Mouse (Mus musculus) lung, embryonic 14.5 days (tissue): ENCODE data around the gene Apbb2. TPM values are rescaled to one million over a fixed set of nuclear protein-coding genes. Genes with fewer than 3 reads are reported as not detected.

ENCODE experiments used
- ATAC-seq: fragments of 200-750 bp; cut with Nextera tagmentation; 2 replicates; pipeline ENCODE4 v1.8.0; 2017; ENCODE audit warnings: mild to moderate bottlenecking, moderate TSS enrichment, moderate library complexity; ENCODE audit not compliant: insufficient read depth
- DNase-seq: peaks from one replicate; pipeline ENCODE4 v3.0.0-alpha.2; 2015
- H3K27ac ChIP-seq: fragments of 300-500 bp; sonication (generic); 2 replicates; pipeline ENCODE4 v1.5.1; 2014; ENCODE audit warnings: low read depth, mild to moderate bottlenecking, moderate library complexity
- H3K27me3 ChIP-seq: fragments of 300-500 bp; sonication (generic); 2 replicates; pipeline ENCODE4 v1.6.1; 2014; ENCODE audit warnings: low read length, control low read depth; ENCODE audit not compliant: insufficient read depth
- H3K36me3 ChIP-seq: fragments of 300-500 bp; sonication (generic); 2 replicates; pipeline ENCODE4 v1.6.1; 2014; ENCODE audit warnings: control low read depth; ENCODE audit not compliant: insufficient read depth
- H3K4me1 ChIP-seq: fragments of 300-500 bp; sonication (generic); 2 replicates; pipeline ENCODE4 v1.6.1; 2014; ENCODE audit warnings: antibody characterized with exemption, control low read depth; ENCODE audit not compliant: insufficient read depth
- H3K4me2 ChIP-seq: fragments of 300-500 bp; sonication (generic); 2 replicates; pipeline ENCODE4 v1.6.1; 2014; ENCODE audit warnings: mild to moderate bottlenecking
- H3K4me3 ChIP-seq: fragments of 300-500 bp; sonication (generic); 2 replicates; pipeline ENCODE4 v1.5.1; 2014; ENCODE audit warnings: low read depth, low read length
- H3K9ac ChIP-seq: fragments of 300-500 bp; sonication (generic); 2 replicates; pipeline ENCODE4 v1.6.1; 2014
- H3K9me3 ChIP-seq: fragments of 300-500 bp; sonication (generic); 2 replicates; pipeline ENCODE4 v1.6.1; 2016; ENCODE audit warnings: low read depth, low read length, control low read depth
- CTCF ChIP-seq: IDR thresholded peaks from 2 replicates; pipeline ENCODE4 v1.5.1; 2016; ENCODE audit warnings: antibody characterized with exemption, low read depth
- WGBS: fragments of 180-500 bp; shearing (Covaris S2); extraction: QIAGEN DNeasy Blood & Tissue Kit; methylation state at CpG from one replicate; pipeline ENCODE4 v1.1.7; 2014; 5-methylcytosine and 5-hydroxymethylcytosine counted together
- polyA plus RNA-seq: library from polyadenylated mRNA; unstranded; fragments of >200 nt; fragmentation: Nextera tagmentation; extraction: Ambion mirVana; gene quantifications from 2 replicates; pipeline ENCODE4 v1.2.1, GENCODE M21; 2014

Gene Apbb2
- polyA plus RNA-seq, 1 experiment from 2014 or later, result 54.6 TPM

DNA sequence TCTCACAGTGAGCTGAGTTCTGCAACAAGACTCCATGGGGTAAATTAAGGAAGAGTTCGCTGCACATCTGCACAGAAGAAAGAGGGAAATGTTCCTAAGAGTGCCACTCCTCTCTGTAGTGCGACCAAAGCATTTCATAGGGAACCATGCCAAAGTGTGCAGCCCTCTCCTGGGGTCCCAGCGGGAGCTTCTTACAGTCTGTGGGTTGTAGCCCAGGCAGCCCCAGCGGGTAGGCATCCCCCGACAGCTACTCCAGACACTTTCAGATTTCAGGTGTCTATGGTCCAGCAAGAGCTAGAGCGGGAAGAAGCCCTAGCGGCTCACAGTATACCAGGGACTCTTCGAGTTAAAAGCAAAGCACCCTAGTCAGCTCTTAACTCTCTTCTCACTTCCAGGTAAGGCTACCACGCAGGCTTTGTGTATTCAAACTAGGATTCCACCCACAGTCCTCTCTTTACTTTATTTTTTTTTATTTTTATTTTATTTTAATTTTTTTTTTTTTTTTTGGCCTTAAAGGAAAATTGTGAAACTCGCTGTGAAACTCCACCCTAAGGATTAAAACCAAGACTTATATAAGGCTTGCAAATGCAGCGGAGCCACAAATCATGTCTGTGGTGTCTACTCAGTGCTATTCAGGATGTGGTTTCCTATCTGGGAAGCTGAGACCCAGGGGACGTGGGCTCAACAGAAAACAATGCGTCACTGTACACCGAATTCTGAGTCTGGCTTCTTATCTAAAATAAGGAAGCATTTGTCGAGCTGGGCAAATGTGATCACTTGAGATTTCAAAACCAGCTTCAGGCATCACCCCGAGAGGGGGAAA, 94.7 kb downstream of the Apbb2 start:
- DNase-seq, result peak; percentile 53
- Histone ChIP-seq H3K4me3 (no peak overlapping the region), H3K4me1 (peaks cover 12% of the 10 kb centered on the region; the same call in 1 of the 2 replicates), H3K9me3 (no peaks in the 10 kb centered on the region), H3K27me3 (no peaks in the 10 kb centered on the region), H3K9ac (no peak overlapping the region), H3K4me2 (no peak overlapping the region; the same call in 1 of the 2 replicates), H3K27ac (peak overlapping the region; percentile 42; the same call in 1 of the 2 replicates), H3K36me3 (no peaks in the 10 kb centered on the region)
- WGBS, result 53% methylated on average over 16 of the region's 16 CpGs
- no peak for ATAC-seq
- no peak for TF ChIP-seq CTCF

DNA sequence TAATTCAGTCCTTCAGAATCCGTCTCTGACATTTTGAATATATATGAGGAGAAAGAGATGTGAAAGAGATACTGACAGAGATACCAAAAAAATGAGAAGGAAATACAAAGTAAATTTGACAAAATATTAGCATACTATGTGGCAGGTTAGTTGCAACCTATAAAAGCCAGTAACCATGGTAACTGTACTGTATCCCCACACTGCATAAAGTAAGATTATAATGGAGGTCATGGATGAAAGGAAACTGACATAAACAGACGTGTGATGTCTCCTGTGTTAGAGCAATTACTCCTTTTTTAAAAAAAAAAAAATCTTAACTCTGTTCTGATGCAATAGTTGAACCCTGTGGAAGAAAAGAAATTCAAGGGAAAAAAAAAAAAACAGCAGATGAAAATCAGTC, 97.3 kb downstream of the Apbb2 start:
- no peaks in the 10 kb centered on the region for H3K9me3 ChIP-seq
- DNase-seq (no peak), ATAC-seq (no peak)
- H3K4me2 ChIP-seq, result no peak overlapping the region
- no peak overlapping the region for H3K4me3 ChIP-seq
- WGBS, result 58% methylated on average over 2 of the region's 2 CpGs
- no peak overlapping the region for H3K27ac ChIP-seq
- peaks cover 8% of the 10 kb centered on the region; the same call in 1 of the 2 replicates for H3K4me1 ChIP-seq
- no peak for TF ChIP-seq CTCF
- H3K9ac ChIP-seq, result no peak overlapping the region
- H3K36me3 ChIP-seq, result no peaks in the 10 kb centered on the region
- no peaks in the 10 kb centered on the region for H3K27me3 ChIP-seq

DNA sequence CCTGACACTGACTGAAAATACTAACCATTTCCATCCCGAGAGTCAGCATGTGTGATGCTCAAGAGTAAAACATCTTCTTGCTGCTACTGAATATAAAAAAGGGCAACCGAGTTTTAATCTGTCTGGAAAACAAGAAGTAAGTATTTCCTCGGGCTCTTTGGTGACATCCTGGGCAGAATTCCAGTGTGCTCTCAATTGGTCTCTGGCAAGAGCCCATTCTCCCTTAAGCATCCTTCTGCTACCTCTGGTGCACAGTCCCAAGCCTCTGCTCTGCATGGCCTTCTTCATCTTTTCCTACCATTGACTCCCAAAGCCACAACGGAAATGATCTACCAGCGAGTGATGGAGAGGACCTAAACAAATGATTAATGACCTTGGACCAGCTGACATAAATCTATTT, 99.1 kb downstream of the Apbb2 start:
- Histone ChIP-seq H3K9ac (no peak overlapping the region), H3K4me3 (no peak overlapping the region), H3K4me1 (peaks cover 8% of the 10 kb centered on the region; the same call in 1 of the 2 replicates), H3K27ac (no peak overlapping the region), H3K4me2 (no peak overlapping the region), H3K9me3 (no peaks in the 10 kb centered on the region), H3K27me3 (no peaks in the 10 kb centered on the region), H3K36me3 (no peaks in the 10 kb centered on the region)
- ATAC-seq (no peak), DNase-seq (peak; percentile 24)
- WGBS, result 49% methylated on average over 5 of the region's 5 CpGs
- TF ChIP-seq CTCF, result no peak

DNA sequence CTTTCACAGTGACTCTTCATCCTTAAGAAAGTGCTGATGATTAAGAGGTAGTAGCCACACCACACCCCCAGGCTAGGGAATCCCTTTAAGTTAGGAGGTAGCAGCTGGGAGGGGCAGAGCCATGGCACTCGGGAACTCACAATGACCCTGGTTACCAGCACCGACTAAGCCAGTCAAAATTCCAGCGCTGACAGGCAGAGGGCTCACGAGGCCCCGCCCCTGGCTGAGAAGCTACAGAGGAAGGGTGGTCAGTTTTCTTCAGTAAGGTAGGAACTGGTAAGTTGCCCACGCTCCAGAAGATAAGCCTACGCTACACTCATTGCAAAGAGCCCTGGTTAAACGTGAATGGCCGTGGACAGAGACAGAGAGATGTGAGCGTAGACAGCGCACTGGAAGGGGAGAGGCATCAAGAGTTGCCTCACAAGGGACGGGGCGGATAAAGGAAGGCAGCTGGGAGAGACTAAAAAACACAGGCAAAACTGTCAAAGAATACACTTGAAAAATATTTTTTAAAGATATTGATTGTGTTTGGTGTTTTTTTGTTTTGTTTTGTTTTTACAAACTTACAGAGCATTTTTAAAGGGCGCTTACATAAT, 100.1 kb downstream of the Apbb2 start:
- Histone ChIP-seq H3K4me2 (peak overlapping the region; percentile 11; the same call in 1 of the 2 replicates), H3K27ac (no peak overlapping the region), H3K9ac (no peak overlapping the region), H3K4me1 (peaks cover 8% of the 10 kb centered on the region; the same call in 1 of the 2 replicates), H3K36me3 (no peaks in the 10 kb centered on the region), H3K4me3 (no peak overlapping the region), H3K27me3 (no peaks in the 10 kb centered on the region), H3K9me3 (no peaks in the 10 kb centered on the region)
- DNase-seq, result peak; percentile 47
- ATAC-seq, result peak; percentile 65; the same call in 1 of the 2 replicates
- WGBS, result 37% methylated on average over 14 of the region's 14 CpGs
- peak; percentile 18; the same call in 1 of the 2 replicates for TF ChIP-seq CTCF

DNA sequence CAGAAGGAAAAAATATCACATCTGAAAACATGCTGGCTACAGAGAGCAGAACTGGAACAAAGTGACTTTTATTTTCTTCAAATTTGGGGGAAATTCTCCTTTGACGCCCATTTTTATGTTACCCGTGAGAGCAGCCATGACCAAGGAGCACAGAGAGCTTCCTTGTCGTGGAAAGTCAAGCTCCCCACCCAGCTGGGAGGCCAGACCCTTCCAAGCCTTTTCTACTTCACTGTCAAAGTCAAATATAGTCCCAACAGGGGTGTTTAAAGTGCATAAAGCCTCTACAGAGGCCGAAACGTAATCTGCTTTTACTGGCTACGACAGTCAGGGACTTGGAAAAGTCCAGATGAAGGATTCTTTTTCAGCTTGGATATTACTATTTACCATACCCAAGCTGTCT, 101.1 kb downstream of the Apbb2 start:
- Histone ChIP-seq H3K9me3 (no peaks in the 10 kb centered on the region), H3K27ac (no peak overlapping the region), H3K9ac (no peak overlapping the region), H3K4me2 (no peak overlapping the region), H3K4me3 (no peak overlapping the region), H3K36me3 (no peaks in the 10 kb centered on the region), H3K4me1 (peaks cover 8% of the 10 kb centered on the region; the same call in 1 of the 2 replicates), H3K27me3 (no peaks in the 10 kb centered on the region)
- no peak for ATAC-seq
- WGBS, result 57% methylated on average over 6 of the region's 6 CpGs
- TF ChIP-seq CTCF, result no peak
- no peak for DNase-seq

DNA sequence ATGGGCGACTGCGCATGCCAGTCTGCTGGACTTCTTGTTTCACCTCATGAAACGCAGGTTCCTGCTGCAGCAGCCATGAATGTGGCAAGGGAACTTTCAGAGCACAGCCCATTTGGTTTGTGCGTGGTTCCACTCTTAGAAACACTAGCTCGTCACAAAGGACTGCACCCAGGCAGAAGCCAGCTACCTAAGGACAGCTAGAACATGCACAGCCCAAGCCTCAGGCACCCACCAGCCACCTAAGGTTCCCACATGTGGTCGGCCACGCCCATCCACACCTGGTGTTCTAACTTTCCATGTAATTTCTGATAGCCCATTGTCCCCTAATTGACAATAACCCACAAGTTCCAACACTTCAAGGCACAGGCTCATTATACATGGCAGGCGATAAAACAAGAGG, 102.3 kb downstream of the Apbb2 start:
- WGBS, result 90% methylated on average over 8 of the region's 8 CpGs

DNA sequence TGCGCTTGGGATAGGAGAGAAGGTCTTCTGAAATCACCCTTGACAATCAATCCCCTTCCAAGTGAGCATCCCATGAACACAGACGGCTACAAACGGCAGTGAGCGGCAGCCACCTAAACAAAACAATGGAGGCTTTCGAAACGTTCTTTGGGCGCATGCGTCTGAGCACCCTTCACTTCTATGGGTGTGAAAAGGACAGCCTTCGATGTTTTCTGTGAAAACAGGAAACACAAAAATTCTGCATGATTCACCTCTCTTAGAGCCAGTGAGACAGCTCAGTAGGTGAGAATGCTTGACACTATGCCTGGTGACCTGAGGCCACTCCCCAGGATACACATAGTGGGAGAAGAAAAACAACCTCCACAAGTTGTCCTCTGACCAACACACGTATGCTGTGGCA, 103.3 kb downstream of the Apbb2 start:
- Histone ChIP-seq H3K9ac (no peak overlapping the region), H3K4me3 (no peak overlapping the region), H3K27me3 (no peaks in the 10 kb centered on the region), H3K4me1 (peaks cover 8% of the 10 kb centered on the region; the same call in 1 of the 2 replicates), H3K9me3 (no peaks in the 10 kb centered on the region), H3K36me3 (no peaks in the 10 kb centered on the region), H3K27ac (no peak overlapping the region), H3K4me2 (no peak overlapping the region)
- ATAC-seq (no peak), DNase-seq (no peak)
- no peak for TF ChIP-seq CTCF
- 79% methylated on average over 10 of the region's 10 CpGs for WGBS

More for the DNA sequence above, 102.3 kb downstream of the Apbb2 start:
- no peak overlapping the region for H3K27ac ChIP-seq
- peaks cover 8% of the 10 kb centered on the region; the same call in 1 of the 2 replicates for H3K4me1 ChIP-seq
- H3K9ac ChIP-seq, result no peak overlapping the region
- no peaks in the 10 kb centered on the region for H3K36me3 ChIP-seq
- ATAC-seq (no peak), DNase-seq (no peak)
- H3K4me3 ChIP-seq, result no peak overlapping the region
- no peaks in the 10 kb centered on the region for H3K9me3 ChIP-seq
- no peak for TF ChIP-seq CTCF
- H3K4me2 ChIP-seq, result no peak overlapping the region
- no peaks in the 10 kb centered on the region for H3K27me3 ChIP-seq
